Mouse (Mus musculus): ENCODE measurements at regions not wholly inside any gene's neighbourhood (a gene's known extent, or its start where the extent isn't known, plus 50 kb on each side); places are given as distances from the start of the nearest gene placed in this dataset.

GRCm38 (mm10) chr12:110332616-110333154, 53.8 kb downstream of the Dio3 start:
- ChIA-PET CTCF (interaction anchor here in 1 of 4 experiments (0.5 kb wide), 1 partner anchor 34 kb away, joined by 3 read pairs; no protein-coding TSS in a partner anchor), POLR2A (no interaction called here)

- ChIA-PET POLR2A (interaction anchor here in 1 of 4 experiments (0.9 kb wide), 1 partner anchor 56 kb away, joined by 3 read pairs; the partner anchor contains the start of gene Dio3), CTCF (interaction anchor here in 1 of 4 experiments (0.7 kb wide), 1 partner anchor 180 kb away, joined by 3 read pairs; no protein-coding TSS in a partner anchor)
These were observed 55.7 kb downstream of the Dio3 start for GRCm38 (mm10) chr12:110334609-110335008.

- ChIA-PET CTCF (no interaction called here), POLR2A (no interaction called here)
These were observed 65.5 kb downstream of the Dio3 start for GRCm38 (mm10) chr12:110344280-110344827.

GRCm38 (mm10) chr12:110349621-110350020, 70.8 kb downstream of the Dio3 start:
- ChIA-PET CTCF (no interaction called here), POLR2A (interaction anchor here in 3 of 4 experiments (0.6 to 5.2 kb wide), 7 partner anchors 62 to 794 kb away, joined by 3 to 28 read pairs (median 4); partner anchors contain the start of gene Dio3 (in 2 of the 3))

- ChIA-PET CTCF (interaction anchor here in 3 of 4 experiments (0.6 to 2.1 kb wide), 6 partner anchors 12 to 637 kb away, joined by 3 to 8 read pairs (median 3); no protein-coding TSS in a partner anchor), POLR2A (interaction anchor here in 1 of 4 experiments (1.2 to 1.3 kb wide), 2 partner anchors 9 to 77 kb away, joined by 3 to 4 read pairs; partner anchors contain the start of gene Dio3)
These were observed 77.0 kb downstream of the Dio3 start for GRCm38 (mm10) chr12:110355851-110356250.

GRCm38 (mm10) chr12:110367102-110367501, 79.8 kb upstream of the Ppp2r5c start:
- CTCF ChIA-PET, result interaction anchor here (0.6 to 1.2 kb wide), 13 partner anchors 9 to 757 kb away, joined by 3 to 6 read pairs (median 3); no protein-coding TSS in a partner anchor
- POLR2A ChIA-PET, result interaction anchor here in 3 of 4 experiments (0.6 to 1.0 kb wide), 4 partner anchors 88 to 414 kb away, joined by 3 to 4 read pairs (median 3); partner anchors contain the start of gene Dio3 (in 1 of the 3)

- POLR2A ChIA-PET, result interaction anchor here in 2 of 4 experiments (0.8 to 1.0 kb wide), 3 partner anchors 89 to 326 kb away, joined by 3 to 4 read pairs (median 3); partner anchors contain the start of gene Dio3 (in 1 of the 2)
These were observed 79.1 kb upstream of the Ppp2r5c start for GRCm38 (mm10) chr12:110367822-110368221.

GRCm38 (mm10) chr12:110371886-110372690, 74.8 kb upstream of the Ppp2r5c start:
- CTCF ChIA-PET, result interaction anchor here in 2 of 4 experiments (1.5 to 2.3 kb wide), 4 partner anchors 9 to 421 kb away, joined by 4 to 12 read pairs (median 6); no protein-coding TSS in a partner anchor
- POLR2A ChIA-PET, result interaction anchor here in 2 of 4 experiments (1.0 to 1.3 kb wide), 2 partner anchors 33 to 108 kb away, joined by 3 read pairs; no protein-coding TSS in a partner anchor

More at GRCm38 (mm10) chr12:110367822-110368221, 79.1 kb upstream of the Ppp2r5c start:
- CTCF ChIA-PET, result interaction anchor here in 3 of 4 experiments (0.6 to 1.2 kb wide), 8 partner anchors 8 to 337 kb away, joined by 3 to 6 read pairs (median 4); no protein-coding TSS in a partner anchor

- POLR2A ChIA-PET, result interaction anchor here (0.5 to 1.9 kb wide), 6 partner anchors 30 to 124 kb away, joined by 3 to 7 read pairs (median 4); partner anchors contain the start of gene Dio3 (in 1 of the 4)
- CTCF ChIA-PET, result interaction anchor here (0.6 to 2.3 kb wide), 31 partner anchors 9 to 422 kb away, joined by 3 to 15 read pairs (median 4); partner anchors contain the start of gene Dio3 (in 1 of the 4)
These were observed 73.9 kb upstream of the Ppp2r5c start for GRCm38 (mm10) chr12:110372986-110373385.

GRCm38 (mm10) chr12:110373408-110374065, 73.4 kb upstream of the Ppp2r5c start:
- CTCF ChIA-PET, result interaction anchor here (0.5 to 2.3 kb wide), 59 partner anchors 8 to 966 kb away, joined by 3 to 15 read pairs (median 4); partner anchors contain the start of gene Dio3 (in 1 of the 4)
- POLR2A ChIA-PET, result interaction anchor here (0.5 to 1.9 kb wide), 9 partner anchors 29 to 187 kb away, joined by 3 to 7 read pairs (median 3); partner anchors contain the start of gene Dio3 (in 1 of the 4)

- CTCF ChIA-PET, result interaction anchor here in 2 of 4 experiments (1.3 kb wide), 2 partner anchors 23 kb away, joined by 3 to 4 read pairs; no protein-coding TSS in a partner anchor
- POLR2A ChIA-PET, result interaction anchor here in 1 of 4 experiments (0.6 kb wide), 1 partner anchor 94 kb away, joined by 3 read pairs; no protein-coding TSS in a partner anchor
These were observed 71.8 kb upstream of the Ppp2r5c start for GRCm38 (mm10) chr12:110375139-110375538.

GRCm38 (mm10) chr12:110376062-110376837, 70.7 kb upstream of the Ppp2r5c start:
- ChIA-PET CTCF (interaction anchor here (0.5 to 2.6 kb wide), 33 partner anchors 9 to 1346 kb away, joined by 3 to 15 read pairs (median 4); no protein-coding TSS in a partner anchor), POLR2A (interaction anchor here in 3 of 4 experiments (0.5 to 1.3 kb wide), 9 partner anchors 11 to 816 kb away, joined by 3 to 9 read pairs (median 4); partner anchors contain the start of gene Hsp90aa1 (in 1 of the 3))

GRCm38 (mm10) chr12:110376838-110377150, 70.1 kb upstream of the Ppp2r5c start:
- POLR2A ChIA-PET, result interaction anchor here in 3 of 4 experiments (0.5 to 1.3 kb wide), 10 partner anchors 11 to 816 kb away, joined by 3 to 9 read pairs (median 4); partner anchors contain the start of gene Hsp90aa1 (in 1 of the 3)
- CTCF ChIA-PET, result interaction anchor here (0.5 to 2.6 kb wide), 28 partner anchors 9 to 1572 kb away, joined by 3 to 15 read pairs (median 4); no protein-coding TSS in a partner anchor

GRCm38 (mm10) chr12:110377306-110377705, 69.6 kb upstream of the Ppp2r5c start:
- POLR2A ChIA-PET, result interaction anchor here in 2 of 4 experiments (0.5 to 1.3 kb wide), 6 partner anchors 20 to 815 kb away, joined by 3 to 9 read pairs (median 3); no protein-coding TSS in a partner anchor
- CTCF ChIA-PET, result interaction anchor here (0.5 to 2.6 kb wide), 11 partner anchors 13 to 1573 kb away, joined by 3 to 15 read pairs (median 4); no protein-coding TSS in a partner anchor

GRCm38 (mm10) chr12:110377734-110378133, 69.2 kb upstream of the Ppp2r5c start:
- POLR2A ChIA-PET, result interaction anchor here in 2 of 4 experiments (0.7 to 1.0 kb wide), 2 partner anchors 20 to 325 kb away, joined by 3 read pairs; no protein-coding TSS in a partner anchor
- CTCF ChIA-PET, result interaction anchor here (0.6 to 2.6 kb wide), 10 partner anchors 13 to 769 kb away, joined by 3 to 15 read pairs (median 3); no protein-coding TSS in a partner anchor

- ChIA-PET CTCF (interaction anchor here in 2 of 4 experiments (0.6 to 2.6 kb wide), 3 partner anchors 12 to 39 kb away, joined by 3 to 15 read pairs (median 3); no protein-coding TSS in a partner anchor), POLR2A (no interaction called here)
These were observed 68.6 kb upstream of the Ppp2r5c start for GRCm38 (mm10) chr12:110378302-110378701.
